Mouse (Mus musculus): ENCODE measurements around the gene Tm4sf5.

The Tm4sf5 gene

GRCm38 (mm10) chr11:70524782-70525181, 19.7 kb downstream of the Tm4sf5 start:
- TF ChIP-seq GATA4 (IDR thresholded peaks at IDR 0.05; ENCODE audit: insufficient replicate concordance, low read length), result peak; percentile 34; the same call in 1 of the 2 replicates

- TF ChIP-seq GATA4 (IDR thresholded peaks at IDR 0.05; ENCODE audit: insufficient replicate concordance, low read length), result no peak
Observed at GRCm38 (mm10) chr11:70525184-70525678, 20.2 kb downstream of the Tm4sf5 start, which contains the start of gene Psmb6. Gene Psmb6, plus strand, starts transcription at chr11:70525367.

GRCm38 (mm10) chr11:70525726-70526125, 20.7 kb downstream of the Tm4sf5 start:
- TF ChIP-seq GATA4 (IDR thresholded peaks at IDR 0.05; ENCODE audit: insufficient replicate concordance, low read length), result no peak

GRCm38 (mm10) chr11:70526211-70526610, 21.2 kb downstream of the Tm4sf5 start:
- TF ChIP-seq GATA4 (IDR thresholded peaks at IDR 0.05; ENCODE audit: insufficient replicate concordance, low read length), result no peak

- TF ChIP-seq GATA4 (IDR thresholded peaks at IDR 0.05; ENCODE audit: insufficient replicate concordance, low read length), result no peak
Observed at GRCm38 (mm10) chr11:70528610-70529009, 23.6 kb downstream of the Tm4sf5 start.

GRCm38 (mm10) chr11:70532839-70533238, 27.8 kb downstream of the Tm4sf5 start, which contains the start of gene Gm40193:
Gene Gm40193, minus strand, starts transcription at chr11:70532939.
- TF ChIP-seq GATA4 (IDR thresholded peaks at IDR 0.05; ENCODE audit: insufficient replicate concordance, low read length), result no peak

GRCm38 (mm10) chr11:70539423-70539822, 34.4 kb downstream of the Tm4sf5 start:
- TF ChIP-seq GATA4 (IDR thresholded peaks at IDR 0.05; ENCODE audit: insufficient replicate concordance, low read length), result no peak

GRCm38 (mm10) chr11:70539877-70540587, 35.0 kb downstream of the Tm4sf5 start, which contains the start of gene Pld2:
Gene Pld2, plus strand, starts transcription at chr11:70540064.
- TF ChIP-seq GATA4 (IDR thresholded peaks at IDR 0.05; ENCODE audit: insufficient replicate concordance, low read length), result no peak

GRCm38 (mm10) chr11:70540928-70541327, 35.9 kb downstream of the Tm4sf5 start:
- TF ChIP-seq GATA4 (IDR thresholded peaks at IDR 0.05; ENCODE audit: insufficient replicate concordance, low read length), result no peak

GRCm38 (mm10) chr11:70541415-70541814, 36.4 kb downstream of the Tm4sf5 start:
- no peak for TF ChIP-seq GATA4 (IDR thresholded peaks at IDR 0.05; ENCODE audit: insufficient replicate concordance, low read length)

- TF ChIP-seq GATA4 (IDR thresholded peaks at IDR 0.05; ENCODE audit: insufficient replicate concordance, low read length), result no peak
Observed at GRCm38 (mm10) chr11:70544496-70544895, 39.5 kb downstream of the Tm4sf5 start.

GRCm38 (mm10) chr11:70551526-70551925, 46.5 kb downstream of the Tm4sf5 start:
- no peak for TF ChIP-seq GATA4 (IDR thresholded peaks at IDR 0.05; ENCODE audit: insufficient replicate concordance, low read length)

- TF ChIP-seq GATA4 (IDR thresholded peaks at IDR 0.05; ENCODE audit: insufficient replicate concordance, low read length), result no peak
Observed at GRCm38 (mm10) chr11:70553940-70554339, 48.9 kb downstream of the Tm4sf5 start.

- no peak for TF ChIP-seq GATA4 (IDR thresholded peaks at IDR 0.05; ENCODE audit: insufficient replicate concordance, low read length)
Observed at GRCm38 (mm10) chr11:70557545-70557944, 52.5 kb downstream of the Tm4sf5 start.
